Mouse (Mus musculus): ENCODE data around the gene Zfp771. TPM values are rescaled to one million over a fixed set of nuclear protein-coding genes. Genes with fewer than 3 reads are reported as not detected.

Zfp771 gene
- polyA plus RNA-seq, 1 experiment from 2014 or later: 54.9 TPM

DNA sequence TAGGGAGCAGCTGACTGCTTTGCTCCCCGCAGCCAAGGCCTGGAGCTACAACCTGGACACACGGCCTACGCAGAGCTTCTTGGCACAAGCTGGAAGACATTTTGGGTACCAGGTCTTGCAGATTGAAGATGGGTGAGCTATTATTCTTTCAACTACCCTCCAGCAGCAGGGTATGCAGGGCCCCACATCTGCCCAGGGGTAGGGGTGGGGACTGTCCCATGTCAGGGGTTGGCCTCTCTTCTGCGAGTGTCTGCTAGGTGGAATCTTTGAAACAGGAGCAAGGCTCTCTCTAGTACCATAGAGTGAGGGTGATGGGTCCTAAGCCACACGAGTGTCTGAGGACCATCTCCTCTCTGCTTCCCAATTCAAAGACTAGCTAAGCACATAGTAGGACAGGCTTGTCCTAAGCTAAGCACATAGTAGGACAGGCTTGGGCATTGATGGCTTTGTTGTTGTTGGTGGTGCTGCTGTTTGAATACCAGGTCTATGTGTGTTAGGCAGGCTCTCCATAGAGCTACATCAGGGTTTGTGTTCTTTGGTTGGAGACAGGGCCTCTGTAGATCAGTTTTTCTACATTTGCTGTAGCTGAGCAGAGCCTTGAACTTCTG is 53.6 kb downstream of the Zfp771 start:
- Histone ChIP-seq H3K9ac (replicated peaks; ENCODE audit: low read depth, low read length) (no peak overlapping the region), H3K4me1 (ENCODE audit: control insufficient read depth, insufficient read depth, low read length) (no peaks in the 10 kb centered on the region), H3K4me2 (replicated peaks; ENCODE audit: low read depth, low read length) (no peak overlapping the region), H3K27ac (ENCODE audit: low read length) (no peak overlapping the region), H3K36me3 (ENCODE audit: control insufficient read depth, insufficient read depth, low read length) (no peaks in the 10 kb centered on the region), H3K9me3 (ENCODE audit: control insufficient read depth, low read depth, low read length) (no peaks in the 10 kb centered on the region), H3K4me3 (ENCODE audit: low read depth, low read length) (no peak overlapping the region), H3K27me3 (ENCODE audit: control insufficient read depth, insufficient read depth, low read length) (no peaks in the 10 kb centered on the region)
- no peak for ATAC-seq (ENCODE audit: insufficient number of reproducible peaks, insufficient read depth, low FRiP score, low read depth)
- 93% methylated on average over 5 of the region's 5 CpGs for WGBS

Other genes with a start within 250 kb of the Zfp771 start
- 11.4 and 12.4 TPM in 2 replicates for gene Mvp, start 229.7 kb upstream of the Zfp771 start, polyA plus RNA-seq (2014; fragmentation: Nextera tagmentation; extraction: Ambion mirVana)
- not detected in 2 replicates for gene Pagr1b, start 227.8 kb upstream of the Zfp771 start, polyA plus RNA-seq (2014; fragmentation: Nextera tagmentation; extraction: Ambion mirVana)
- 13.9 and 55.8 TPM in 2 replicates for gene Pagr1a, start 226.9 kb upstream of the Zfp771 start, polyA plus RNA-seq (2014; fragmentation: Nextera tagmentation; extraction: Ambion mirVana)
- gene Gm42742, start 223.2 kb upstream of the Zfp771 start, polyA plus RNA-seq (2014; fragmentation: Nextera tagmentation; extraction: Ambion mirVana): 32.8 and 68.9 TPM in 2 replicates
- gene Prrt2, start 223.1 kb upstream of the Zfp771 start, polyA plus RNA-seq (2014; fragmentation: Nextera tagmentation; extraction: Ambion mirVana): 15.5 and 16.0 TPM in 2 replicates
- gene Maz, start 217.2 kb upstream of the Zfp771 start, polyA plus RNA-seq (2014; fragmentation: Nextera tagmentation; extraction: Ambion mirVana): 50.3 and 54.5 TPM in 2 replicates
- gene Kif22, start 201.8 kb upstream of the Zfp771 start, polyA plus RNA-seq (2014; fragmentation: Nextera tagmentation; extraction: Ambion mirVana): 116 and 117 TPM in 2 replicates
- not detected in 2 replicates for gene Zg16, start 156.9 kb upstream of the Zfp771 start, polyA plus RNA-seq (2014; fragmentation: Nextera tagmentation; extraction: Ambion mirVana)
- 5.3 and 7.2 TPM in 2 replicates for gene AI467606, start 152.9 kb upstream of the Zfp771 start, polyA plus RNA-seq (2014; fragmentation: Nextera tagmentation; extraction: Ambion mirVana)
- 1.4 and 2.2 TPM in 2 replicates for gene Qprt, start 122.0 kb upstream of the Zfp771 start, polyA plus RNA-seq (2014; fragmentation: Nextera tagmentation; extraction: Ambion mirVana)
- 0.31 and 0.33 TPM in 2 replicates for gene Spn, start 106.5 kb upstream of the Zfp771 start, polyA plus RNA-seq (2014; fragmentation: Nextera tagmentation; extraction: Ambion mirVana)
- 44.6 and 49.5 TPM in 2 replicates for gene Cd2bp2, start 48.2 kb upstream of the Zfp771 start, polyA plus RNA-seq (2014; fragmentation: Nextera tagmentation; extraction: Ambion mirVana)
- gene Tbc1d10b, start 35.8 kb upstream of the Zfp771 start, polyA plus RNA-seq (2014; fragmentation: Nextera tagmentation; extraction: Ambion mirVana): 15.1 and 18.7 TPM in 2 replicates
- 9.7 TPM in 2 replicates for gene Mylpf, start 35.4 kb upstream of the Zfp771 start, polyA plus RNA-seq (2014; fragmentation: Nextera tagmentation; extraction: Ambion mirVana)
- gene Zfp553, start 11.2 kb upstream of the Zfp771 start, polyA plus RNA-seq (2014; fragmentation: Nextera tagmentation; extraction: Ambion mirVana): 22.9 and 24.4 TPM in 2 replicates
- 14.9 and 16.5 TPM in 2 replicates for gene Sept1, start 11.1 kb upstream of the Zfp771 start, polyA plus RNA-seq (2014; fragmentation: Nextera tagmentation; extraction: Ambion mirVana)
- gene Dctpp1, start 16.4 kb downstream of the Zfp771 start, polyA plus RNA-seq (2014; fragmentation: Nextera tagmentation; extraction: Ambion mirVana): 175 and 202 TPM in 2 replicates
- gene Sephs2, start 29.8 kb downstream of the Zfp771 start, polyA plus RNA-seq (2014; fragmentation: Nextera tagmentation; extraction: Ambion mirVana): 97.3 and 114 TPM in 2 replicates
- 0.91 and 1.0 TPM in 2 replicates for gene Itgal, start 52.0 kb downstream of the Zfp771 start, polyA plus RNA-seq (2014; fragmentation: Nextera tagmentation; extraction: Ambion mirVana)
- 4.6 and 4.7 TPM in 2 replicates for gene Zfp768, start 101.3 kb downstream of the Zfp771 start, polyA plus RNA-seq (2014; fragmentation: Nextera tagmentation; extraction: Ambion mirVana)
- gene Zfp747, start 131.8 kb downstream of the Zfp771 start, polyA plus RNA-seq (2014; fragmentation: Nextera tagmentation; extraction: Ambion mirVana): 8.1 and 9.4 TPM in 2 replicates
- gene 9130019O22Rik, start 142.9 kb downstream of the Zfp771 start, polyA plus RNA-seq (2014; fragmentation: Nextera tagmentation; extraction: Ambion mirVana): 6.7 and 7.1 TPM in 2 replicates
- 8.0 and 9.7 TPM in 2 replicates for gene E430018J23Rik, start 149.4 kb downstream of the Zfp771 start, polyA plus RNA-seq (2014; fragmentation: Nextera tagmentation; extraction: Ambion mirVana)
- 10.3 and 12.0 TPM in 2 replicates for gene Zfp764, start 162.5 kb downstream of the Zfp771 start, polyA plus RNA-seq (2014; fragmentation: Nextera tagmentation; extraction: Ambion mirVana)
- 25.0 and 26.3 TPM in 2 replicates for gene Zfp688, start 177.8 kb downstream of the Zfp771 start, polyA plus RNA-seq (2014; fragmentation: Nextera tagmentation; extraction: Ambion mirVana)
- 7.9 and 9.1 TPM in 2 replicates for gene Zfp689, start 204.9 kb downstream of the Zfp771 start, polyA plus RNA-seq (2014; fragmentation: Nextera tagmentation; extraction: Ambion mirVana)
- gene Prr14, start 215.3 kb downstream of the Zfp771 start, polyA plus RNA-seq (2014; fragmentation: Nextera tagmentation; extraction: Ambion mirVana): 49.9 and 55.0 TPM in 2 replicates
- 14.9 and 18.5 TPM in 2 replicates for gene Fbrs, start 234.9 kb downstream of the Zfp771 start, polyA plus RNA-seq (2014; fragmentation: Nextera tagmentation; extraction: Ambion mirVana)